Mouse (Mus musculus): ENCODE measurements around the gene Lrrk2.

GRCm38 (mm10) chr15:91665530-91665929 is 7.4 kb upstream of the Lrrk2 start:
- TF ChIP-seq EP300 (IDR thresholded peaks at IDR 0.05; ENCODE audit: low read depth) (no peak), CTCF (IDR thresholded peaks at IDR 0.05; ENCODE audit: low read depth) (no peak)

All from liver, embryonic 14.5 days (tissue).